Mouse (Mus musculus): ENCODE data around the gene Srebf2. TPM values are rescaled to one million over a fixed set of nuclear protein-coding genes. Genes with fewer than 3 reads are reported as not detected.

Gene Srebf2
- polyA plus RNA-seq, 1 experiment from 2014 or later, result 155 TPM

GRCm38 (mm10) chr15:82202086-82202485 is 55.1 kb downstream of the Srebf2 start:
- H3K27me3 ChIP-seq, result peaks cover 32% of the 10 kb centered on the region
- no peak overlapping the region for H3K4me2 ChIP-seq
- 86% methylated on average over 6 of the region's 6 CpGs for WGBS
- H3K4me1 ChIP-seq, result peaks cover 15% of the 10 kb centered on the region
- H3K36me3 ChIP-seq, result peaks cover 85% of the 10 kb centered on the region
- H3K9me3 ChIP-seq, result no peaks in the 10 kb centered on the region
- ATAC-seq (ENCODE audit: insufficient number of reproducible peaks, low FRiP score, low TSS enrichment, low read depth), result no peak
- H3K9ac ChIP-seq, result no peak overlapping the region
- H3K27ac ChIP-seq, result no peak overlapping the region
- H3K4me3 ChIP-seq, result no peak overlapping the region

DNA sequence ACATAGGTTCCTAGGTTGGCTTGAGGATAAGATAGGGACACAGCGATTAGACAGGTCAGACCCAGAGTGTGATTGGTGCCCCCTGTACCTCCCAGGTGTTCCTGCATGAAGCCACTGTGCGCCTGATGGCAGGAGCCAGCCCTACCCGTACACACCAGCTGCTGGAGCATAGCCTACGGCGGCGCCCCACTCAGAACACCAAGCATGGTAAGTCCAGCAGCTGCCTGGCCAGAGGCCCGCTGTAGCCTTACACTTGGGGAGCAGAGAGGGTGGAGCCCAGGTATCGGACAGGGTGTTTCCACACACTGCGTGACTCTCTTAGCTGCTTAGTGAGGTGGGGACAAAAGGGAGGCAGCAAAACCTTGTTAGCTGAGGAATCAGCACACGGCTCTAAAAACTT is 56.1 kb downstream of the Srebf2 start:
- Histone ChIP-seq H3K4me3 (no peak overlapping the region), H3K4me2 (no peak overlapping the region), H3K9me3 (no peaks in the 10 kb centered on the region), H3K9ac (no peak overlapping the region), H3K4me1 (peaks cover 22% of the 10 kb centered on the region), H3K27ac (no peak overlapping the region), H3K27me3 (peaks cover 43% of the 10 kb centered on the region), H3K36me3 (peaks cover 75% of the 10 kb centered on the region)
- WGBS, result 94% methylated on average over 10 of the region's 10 CpGs
- no peak for ATAC-seq (ENCODE audit: insufficient number of reproducible peaks, low FRiP score, low TSS enrichment, low read depth)

GRCm38 (mm10) chr15:82203611-82204351 is 56.8 kb downstream of the Srebf2 start:
- no peak for ATAC-seq (ENCODE audit: insufficient number of reproducible peaks, low FRiP score, low TSS enrichment, low read depth)
- no peak overlapping the region for H3K4me2 ChIP-seq

DNA sequence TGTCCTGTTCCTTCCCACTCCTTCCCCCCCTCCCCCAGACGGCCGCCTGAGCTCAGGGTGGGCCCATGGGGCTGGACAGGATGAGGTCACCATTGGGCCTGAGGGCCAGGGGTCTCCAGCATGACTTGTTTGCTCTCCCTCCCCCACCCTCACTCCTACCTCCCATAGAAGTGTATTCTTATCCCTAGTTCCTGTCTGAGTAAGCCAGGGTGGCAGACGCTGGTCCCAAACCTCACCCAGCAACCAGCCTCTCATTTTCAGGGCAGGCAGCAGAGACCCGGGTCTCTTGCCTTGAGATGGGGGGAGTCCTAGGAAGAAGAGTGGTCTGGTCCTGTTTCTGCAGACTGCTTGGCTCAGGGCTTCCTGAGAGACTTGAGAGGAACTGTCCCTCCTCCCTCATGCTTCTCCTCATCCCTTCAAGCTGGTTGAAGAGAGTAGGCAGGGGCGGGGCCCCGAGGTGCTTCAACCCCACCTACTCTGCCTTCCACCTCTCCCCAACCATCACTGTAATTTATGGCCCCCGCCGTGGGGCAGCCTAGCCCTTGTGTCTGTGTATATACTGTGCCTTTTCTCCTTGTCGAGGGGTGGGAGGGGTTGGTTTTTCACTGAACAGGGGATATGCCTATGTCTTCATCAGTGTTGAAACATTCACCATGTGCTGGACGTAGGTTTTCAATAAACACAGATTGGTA is 57.8 kb downstream of the Srebf2 start:
- Histone ChIP-seq H3K36me3 (peaks cover 58% of the 10 kb centered on the region), H3K9me3 (no peaks in the 10 kb centered on the region), H3K4me2 (no peak overlapping the region), H3K4me3 (no peak overlapping the region), H3K4me1 (peaks cover 22% of the 10 kb centered on the region), H3K27me3 (peaks cover 60% of the 10 kb centered on the region), H3K9ac (no peak overlapping the region), H3K27ac (no peak overlapping the region)
- ATAC-seq (ENCODE audit: insufficient number of reproducible peaks, low FRiP score, low TSS enrichment, low read depth), result no peak
- WGBS, result 51% methylated on average over 8 of the region's 10 CpGs

More at GRCm38 (mm10) chr15:82203611-82204351, 56.8 kb downstream of the Srebf2 start:
- Histone ChIP-seq H3K9ac (no peak overlapping the region), H3K27me3 (peaks cover 49% of the 10 kb centered on the region), H3K9me3 (no peaks in the 10 kb centered on the region), H3K27ac (no peak overlapping the region), H3K36me3 (peaks cover 68% of the 10 kb centered on the region), H3K4me3 (no peak overlapping the region), H3K4me1 (peaks cover 22% of the 10 kb centered on the region)
- whole genome bisulfite sequencing, result 87% methylated on average over 20 of the region's 20 CpGs

DNA sequence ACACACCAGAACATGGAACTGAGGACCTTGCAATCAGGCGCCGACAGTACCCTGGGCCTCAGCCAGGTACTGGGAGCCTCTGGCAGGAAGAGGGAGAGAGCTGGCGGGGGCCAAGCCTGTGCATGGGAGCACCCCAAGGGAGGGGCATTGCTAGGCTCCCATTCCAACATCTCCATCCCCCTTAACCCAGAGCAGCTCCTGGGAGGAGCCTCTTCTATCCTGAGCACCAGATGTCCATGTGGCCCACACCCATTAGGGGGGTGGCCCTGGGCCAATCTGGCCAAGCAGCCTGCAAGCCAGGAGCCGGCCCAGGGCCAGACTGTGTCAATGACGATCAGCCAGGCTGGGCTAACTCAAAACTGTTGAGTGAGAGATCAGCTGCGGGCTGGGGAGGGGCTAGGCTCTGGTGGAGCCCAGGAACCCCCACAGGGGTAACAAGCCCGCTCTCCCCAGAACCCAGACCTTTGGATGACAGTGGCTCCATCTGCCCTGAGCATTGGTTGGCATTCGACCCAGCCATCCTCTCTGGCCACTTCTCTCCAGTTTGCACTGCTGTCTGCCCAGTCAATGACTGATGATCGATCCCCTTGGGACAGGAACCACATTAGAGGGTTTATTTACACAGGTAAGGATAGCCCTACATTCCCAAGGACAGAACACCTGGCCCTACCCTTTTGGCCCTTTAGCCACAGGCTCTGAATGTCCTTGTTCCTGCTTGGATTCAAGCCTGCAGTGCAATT is 59.6 kb downstream of the Srebf2 start:
- Histone ChIP-seq H3K4me3 (no peak overlapping the region), H3K9ac (no peak overlapping the region)
- ATAC-seq (ENCODE audit: insufficient number of reproducible peaks, low FRiP score, low TSS enrichment, low read depth), result peak; percentile 53; the same call in 1 of the 2 replicates

GRCm38 (mm10) chr15:82207105-82207459 is 60.1 kb downstream of the Srebf2 start:
- peaks cover 82% of the 10 kb centered on the region for H3K27me3 ChIP-seq
- 11% methylated on average over 34 of the region's 34 CpGs for WGBS
- H3K4me3 ChIP-seq, result no peak overlapping the region
- no peak overlapping the region for H3K4me2 ChIP-seq
- ATAC-seq (ENCODE audit: insufficient number of reproducible peaks, low FRiP score, low TSS enrichment, low read depth), result no peak
- H3K27ac ChIP-seq, result no peak overlapping the region
- peaks cover 37% of the 10 kb centered on the region for H3K36me3 ChIP-seq
- peaks cover 34% of the 10 kb centered on the region for H3K4me1 ChIP-seq
- H3K9me3 ChIP-seq, result no peaks in the 10 kb centered on the region
- no peak overlapping the region for H3K9ac ChIP-seq

More for the DNA sequence above, 59.6 kb downstream of the Srebf2 start:
- H3K27ac ChIP-seq, result no peak overlapping the region
- 40% methylated on average over 9 of the region's 9 CpGs for WGBS
- H3K4me2 ChIP-seq, result no peak overlapping the region
- H3K4me1 ChIP-seq, result peaks cover 29% of the 10 kb centered on the region
- peaks cover 77% of the 10 kb centered on the region for H3K27me3 ChIP-seq
- H3K9me3 ChIP-seq, result no peaks in the 10 kb centered on the region
- H3K36me3 ChIP-seq, result peaks cover 43% of the 10 kb centered on the region

DNA sequence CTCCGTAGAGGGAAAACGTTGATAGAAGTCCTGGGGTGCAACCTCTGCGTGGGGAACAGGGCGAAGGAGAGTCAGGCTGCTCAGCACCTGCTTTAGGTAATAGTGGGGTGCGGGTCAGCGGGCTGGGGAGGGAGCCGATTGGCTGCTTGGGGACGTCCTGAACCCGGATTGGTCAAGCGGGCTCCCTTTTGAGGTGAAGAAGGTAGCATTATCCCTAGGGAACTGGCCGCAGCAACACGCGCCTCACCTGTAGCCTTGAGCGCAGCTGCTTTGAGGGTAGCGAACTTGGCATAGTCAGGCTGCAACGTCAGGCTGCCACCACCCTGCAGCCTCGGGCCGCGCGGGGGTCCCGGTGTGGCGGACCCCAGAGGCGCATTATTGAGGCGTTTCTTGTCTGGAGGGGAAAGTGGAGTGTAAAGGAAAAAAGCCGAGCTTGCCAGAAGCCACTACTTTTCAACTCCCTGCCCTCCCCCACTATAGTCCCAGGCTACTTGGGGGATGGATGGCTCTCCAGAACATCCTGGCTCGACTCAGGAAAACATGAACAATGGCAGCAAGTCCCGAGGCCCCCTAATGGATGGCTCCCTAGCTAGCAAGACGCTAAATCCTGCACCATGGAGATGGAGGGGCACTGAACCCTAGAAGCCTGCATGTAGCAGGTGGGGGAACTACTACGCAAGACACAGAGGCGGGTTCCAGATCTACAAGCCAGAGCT is 60.7 kb downstream of the Srebf2 start:
- Histone ChIP-seq H3K9ac (no peak overlapping the region), H3K4me2 (no peak overlapping the region), H3K9me3 (no peaks in the 10 kb centered on the region), H3K4me1 (peaks cover 40% of the 10 kb centered on the region), H3K27ac (no peak overlapping the region), H3K4me3 (no peak overlapping the region), H3K36me3 (peaks cover 33% of the 10 kb centered on the region), H3K27me3 (peaks cover 88% of the 10 kb centered on the region)
- 19% methylated on average over 30 of the region's 30 CpGs for WGBS
- no peak for ATAC-seq (ENCODE audit: insufficient number of reproducible peaks, low FRiP score, low TSS enrichment, low read depth)

- H3K36me3 ChIP-seq, result peaks cover 27% of the 10 kb centered on the region
- no peak overlapping the region for H3K9ac ChIP-seq
- no peak overlapping the region for H3K27ac ChIP-seq
- H3K4me2 ChIP-seq, result no peak overlapping the region
- H3K4me1 ChIP-seq, result peaks cover 43% of the 10 kb centered on the region
- 82% methylated on average over 8 of the region's 8 CpGs for WGBS
- H3K9me3 ChIP-seq, result no peaks in the 10 kb centered on the region
- no peak overlapping the region for H3K4me3 ChIP-seq
- no peak for ATAC-seq (ENCODE audit: insufficient number of reproducible peaks, low FRiP score, low TSS enrichment, low read depth)
- H3K27me3 ChIP-seq, result peaks cover 95% of the 10 kb centered on the region
Observed at GRCm38 (mm10) chr15:82208307-82208706, 61.3 kb downstream of the Srebf2 start.

- no peak overlapping the region for H3K4me3 ChIP-seq
- peaks cover 96% of the 10 kb centered on the region for H3K27me3 ChIP-seq
- H3K9ac ChIP-seq, result no peak overlapping the region
- WGBS, result 77% methylated on average over 13 of the region's 13 CpGs
- peaks cover 43% of the 10 kb centered on the region for H3K4me1 ChIP-seq
- H3K9me3 ChIP-seq, result no peaks in the 10 kb centered on the region
- H3K4me2 ChIP-seq, result no peak overlapping the region
- no peak overlapping the region for H3K27ac ChIP-seq
- H3K36me3 ChIP-seq, result peaks cover 15% of the 10 kb centered on the region
- no peak for ATAC-seq (ENCODE audit: insufficient number of reproducible peaks, low FRiP score, low TSS enrichment, low read depth)
Observed at GRCm38 (mm10) chr15:82209295-82210050, 62.5 kb downstream of the Srebf2 start.

DNA sequence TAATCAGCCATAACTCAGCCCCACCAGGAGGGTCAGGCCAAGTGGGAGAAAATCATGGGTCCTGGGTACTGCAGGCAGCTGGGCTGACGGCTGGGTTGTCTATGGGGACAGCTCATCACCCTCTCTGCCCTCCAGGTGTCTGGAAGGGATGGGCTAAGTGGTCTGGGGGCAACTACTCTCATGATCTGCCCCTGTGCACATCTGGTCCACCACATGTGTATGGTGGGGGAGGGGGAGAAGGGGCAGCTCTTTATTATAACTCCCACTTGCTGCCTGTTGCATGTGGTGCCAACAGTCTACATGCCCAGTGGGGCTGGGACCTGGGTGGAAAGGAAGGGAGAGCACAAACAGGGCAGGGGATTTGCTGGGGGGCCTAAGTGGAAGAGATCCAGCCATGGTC is 63.8 kb downstream of the Srebf2 start:
- no peak overlapping the region for H3K4me3 ChIP-seq
- no peak overlapping the region for H3K4me2 ChIP-seq
- H3K27ac ChIP-seq, result no peak overlapping the region
- H3K4me1 ChIP-seq, result peaks cover 46% of the 10 kb centered on the region
- peaks cover 2% of the 10 kb centered on the region; the same call in 1 of the 2 replicates for H3K36me3 ChIP-seq
- H3K9ac ChIP-seq, result no peak overlapping the region
- peaks cover 97% of the 10 kb centered on the region for H3K27me3 ChIP-seq
- H3K9me3 ChIP-seq, result no peaks in the 10 kb centered on the region
- 32% methylated on average over 1 of the region's 1 CpGs for WGBS
- ATAC-seq (ENCODE audit: insufficient number of reproducible peaks, low FRiP score, low TSS enrichment, low read depth), result no peak

DNA sequence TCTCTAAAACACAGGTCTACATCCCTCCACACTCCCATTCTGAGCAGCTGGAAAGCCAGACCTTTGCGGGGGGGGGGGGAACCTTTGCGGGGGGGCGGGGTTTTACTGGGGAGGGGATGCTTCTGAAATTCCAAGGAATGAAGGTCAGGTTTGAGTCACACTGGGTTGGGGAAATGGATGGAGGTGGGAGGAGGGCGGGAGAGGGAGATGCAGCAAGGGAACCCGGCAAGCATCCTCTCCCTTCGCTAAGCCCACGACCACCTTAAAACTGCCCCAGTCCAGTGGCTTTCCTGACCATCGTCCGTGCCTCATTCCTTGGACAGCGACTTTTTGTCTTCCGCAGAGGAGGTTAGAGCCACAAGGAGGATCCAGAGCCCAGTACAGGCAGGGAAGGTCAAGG is 64.3 kb downstream of the Srebf2 start:
- Histone ChIP-seq H3K27ac (no peak overlapping the region), H3K36me3 (no peaks in the 10 kb centered on the region), H3K27me3 (peaks cover 97% of the 10 kb centered on the region), H3K4me1 (peaks cover 46% of the 10 kb centered on the region), H3K9me3 (no peaks in the 10 kb centered on the region), H3K9ac (no peak overlapping the region), H3K4me2 (peak overlapping the region; percentile 94), H3K4me3 (peak overlapping the region; percentile 49)
- WGBS, result 2% methylated on average over 11 of the region's 11 CpGs
- no peak for ATAC-seq (ENCODE audit: insufficient number of reproducible peaks, low FRiP score, low TSS enrichment, low read depth)

Data from limb, embryonic 15.5 days (tissue).